Mouse (Mus musculus) c-Kit-negative CD71-positive TER-119-positive erythroid progenitor cells, embryonic 14.5 days (primary cell): ENCODE data around the gene Zfp646.
A peak's percentile ranks its signal among the peaks of the same experiment; 100 is the strongest.

Source experiments
- DNase-seq: peaks from one replicate; pipeline ENCODE4 v3.0.0-alpha.2; 2013; ENCODE audit warnings: low read depth, low spot score

Zfp646 gene

DNA sequence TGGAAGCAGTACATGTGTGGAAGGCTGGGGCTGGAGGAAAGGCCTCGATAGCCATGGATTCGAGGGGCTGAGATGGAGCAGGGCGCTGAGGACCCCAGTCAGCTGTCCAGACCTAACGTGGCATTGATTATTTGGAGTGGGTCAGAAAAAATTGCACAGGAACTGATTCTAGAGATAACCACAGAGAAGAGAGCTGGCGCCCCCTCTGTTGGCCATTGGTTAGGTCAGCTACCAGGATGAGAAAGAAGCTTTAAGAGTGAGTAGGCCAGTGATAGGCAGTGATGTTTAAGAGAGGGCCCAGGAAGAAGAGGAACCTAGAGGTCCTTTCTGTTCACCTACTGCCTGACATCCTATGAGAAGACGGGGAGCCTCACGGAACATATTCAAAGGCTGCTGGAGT, 43.3 kb downstream of the Zfp646 start:
- no peak for DNase-seq

DNA sequence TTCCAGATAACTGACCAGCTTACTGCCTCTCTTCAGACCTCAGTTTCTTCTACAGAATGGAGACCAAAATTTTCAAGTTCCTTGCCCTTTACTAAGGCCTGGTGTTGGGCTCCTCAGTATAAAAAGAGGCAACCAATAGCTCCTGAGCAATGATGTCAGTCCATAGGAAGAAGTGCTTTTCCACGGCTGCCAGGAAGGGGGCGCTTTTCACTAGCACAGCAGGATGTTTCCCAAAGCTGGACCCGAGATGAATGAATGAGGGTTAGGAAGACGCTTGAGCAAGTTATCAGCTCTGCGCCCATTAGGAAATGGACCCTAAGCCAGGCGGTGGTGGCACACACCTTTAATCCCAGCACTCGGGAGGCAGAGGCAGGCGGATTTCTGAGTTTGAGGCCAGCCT, 45.5 kb downstream of the Zfp646 start:
- DNase-seq: no peak

DNA sequence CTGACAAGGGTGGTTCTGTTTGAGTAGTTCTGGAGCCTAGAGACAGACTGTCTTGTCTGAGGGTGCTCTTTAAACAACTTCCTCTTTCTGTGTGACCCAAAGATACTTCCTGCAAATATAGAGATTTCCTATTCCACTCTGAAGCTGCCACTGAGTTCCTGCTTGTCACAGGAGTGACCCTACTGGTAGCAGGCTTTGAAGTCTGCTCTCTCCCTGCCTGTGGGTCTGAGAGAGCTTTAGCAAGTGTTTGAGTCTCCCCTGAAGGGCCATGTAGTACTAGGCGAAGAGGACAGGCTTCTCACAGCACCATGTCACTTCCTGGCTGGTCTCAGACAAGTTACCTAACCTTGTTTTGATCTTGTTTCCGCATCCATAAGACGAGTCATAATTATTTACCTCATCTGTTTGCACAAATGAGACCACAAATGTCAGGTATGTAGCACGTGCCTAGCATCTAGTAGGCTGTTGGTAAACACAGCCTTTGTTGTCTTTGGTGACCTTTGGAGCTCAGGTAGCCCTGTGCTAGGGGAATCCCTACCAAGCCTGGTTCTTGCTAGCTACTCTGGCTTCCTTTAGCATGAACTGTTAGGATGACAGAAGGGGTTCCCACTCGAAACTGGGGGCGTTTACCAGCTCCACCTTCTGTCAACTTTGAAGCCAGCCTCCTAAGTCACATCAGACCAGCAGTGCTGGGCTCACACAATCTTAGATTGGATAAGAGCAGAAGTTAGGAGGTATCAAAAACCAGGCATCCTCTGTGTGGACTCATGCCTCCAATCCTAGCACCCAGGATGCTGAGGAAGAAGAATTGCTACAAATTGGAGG, 46.6 kb downstream of the Zfp646 start:
- DNase-seq: no peak

DNA sequence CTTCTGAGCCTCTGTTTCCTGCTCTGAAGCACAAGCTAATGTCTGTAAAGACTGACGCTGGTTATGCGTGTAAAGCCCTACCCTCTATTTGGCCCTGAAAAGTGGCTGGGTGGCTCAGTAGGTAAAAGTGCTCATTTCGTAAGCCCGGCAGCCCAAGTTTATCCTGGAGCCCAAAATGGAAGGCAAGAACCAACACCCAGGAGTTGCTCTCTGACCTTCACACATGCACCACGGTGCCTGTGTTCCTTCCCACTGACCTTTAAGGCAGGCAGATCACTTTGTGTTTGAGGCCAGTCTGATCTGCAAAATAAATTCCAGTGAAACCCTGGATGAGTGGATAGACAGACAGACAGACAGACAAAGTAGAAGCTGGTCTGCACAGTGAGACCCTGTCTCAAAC, 47.7 kb downstream of the Zfp646 start:
- DNase-seq: no peak

DNA sequence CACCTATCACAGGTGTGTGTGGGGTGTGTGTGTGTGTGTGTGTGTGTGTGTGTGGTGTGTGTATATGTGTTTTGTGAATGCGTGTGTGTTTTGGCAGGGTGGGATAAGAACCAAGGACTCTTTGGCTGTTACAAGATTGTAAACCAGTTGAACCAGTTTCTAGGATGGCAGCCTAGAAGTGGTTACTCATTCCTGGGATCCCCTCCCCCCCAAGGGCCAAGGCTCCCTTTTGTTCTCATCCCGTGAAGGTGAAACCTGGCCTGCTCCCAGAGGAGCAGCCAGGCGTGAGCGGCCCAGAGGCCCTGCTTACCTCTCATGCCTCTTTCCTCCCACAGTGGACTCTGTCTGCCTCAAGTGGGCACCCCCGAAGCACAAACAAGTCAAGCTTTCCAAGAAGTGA, 49.2 kb downstream of the Zfp646 start:
- no peak for DNase-seq

DNA sequence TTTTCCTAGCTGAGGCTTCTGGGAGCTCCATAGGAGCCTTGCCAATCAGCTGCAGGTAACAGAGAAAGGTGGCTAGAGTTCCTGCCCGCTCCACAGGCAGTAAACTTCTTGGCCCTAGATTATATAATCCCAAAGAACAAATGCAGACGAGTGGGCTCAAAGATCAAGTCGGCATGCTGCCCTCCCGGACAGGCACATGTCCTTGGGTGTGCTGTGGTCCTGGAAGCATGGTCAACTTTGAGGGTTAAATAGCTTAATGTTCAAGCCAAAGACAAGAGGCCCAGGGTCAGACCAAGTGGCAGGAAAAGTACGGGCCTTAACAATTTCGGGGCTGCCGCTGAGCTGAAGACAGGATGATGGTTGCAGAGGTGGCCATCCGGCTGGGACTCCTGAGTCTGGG, 50.0 kb downstream of the Zfp646 start:
- no peak for DNase-seq

DNA sequence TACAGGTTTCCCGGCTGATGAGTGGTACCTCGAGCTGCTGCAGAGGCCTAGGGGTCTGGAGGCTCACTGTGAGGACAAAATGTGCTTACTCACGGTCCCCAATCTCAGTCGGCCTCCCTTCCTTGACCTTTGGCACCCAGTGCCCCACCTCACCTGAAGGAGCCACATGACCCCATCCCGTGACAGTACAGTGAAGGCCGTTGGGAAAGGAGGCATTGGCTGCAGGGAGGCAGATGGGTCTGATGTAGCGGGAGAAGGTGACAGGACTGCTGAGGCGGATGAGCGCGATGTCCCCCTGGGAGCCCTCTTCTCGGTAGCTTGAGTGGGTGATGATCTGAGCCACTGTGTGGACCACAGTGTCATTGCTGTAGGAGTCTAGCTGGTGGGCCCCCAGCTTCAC, 50.8 kb downstream of the Zfp646 start:
- DNase-seq: no peak

DNA sequence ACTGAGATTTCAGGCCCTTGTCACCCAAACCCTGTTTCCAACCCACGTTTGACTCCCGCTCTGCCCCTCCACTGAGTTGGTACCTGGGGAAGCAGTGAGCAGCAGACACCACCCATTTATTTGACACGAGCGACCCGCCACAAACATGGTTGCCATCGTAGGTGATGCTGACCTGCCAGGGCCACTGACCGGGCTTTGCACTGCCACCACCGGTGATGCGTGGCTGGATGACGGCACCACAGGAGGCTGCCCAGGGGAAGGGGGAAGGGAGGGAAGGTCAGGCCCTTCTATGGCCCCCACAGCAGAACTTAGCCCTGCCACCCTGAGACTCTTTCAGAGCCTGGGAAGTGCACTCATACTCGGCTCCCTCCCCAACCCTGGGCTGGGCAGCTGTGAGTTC, 51.7 kb downstream of the Zfp646 start:
- no peak for DNase-seq

DNA sequence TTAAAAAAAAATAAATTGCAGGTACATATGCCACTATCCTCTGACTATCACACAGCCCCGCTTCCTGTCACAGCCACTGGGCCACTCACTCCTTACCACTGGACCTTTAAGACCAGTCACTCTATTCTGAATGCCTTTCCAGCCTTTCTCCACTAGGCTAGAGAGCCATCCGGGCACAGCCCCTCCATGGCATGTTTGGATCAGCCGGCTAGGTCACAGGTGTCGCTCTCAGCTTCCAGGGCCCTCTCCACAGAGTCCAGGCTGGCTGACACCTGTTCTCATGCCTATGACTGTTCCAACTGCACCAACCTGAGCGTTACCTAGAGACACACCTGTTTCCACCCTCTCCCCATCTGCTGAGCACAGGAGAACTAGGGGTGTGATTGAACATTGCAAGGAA, 52.6 kb downstream of the Zfp646 start:
- no peak for DNase-seq

DNA sequence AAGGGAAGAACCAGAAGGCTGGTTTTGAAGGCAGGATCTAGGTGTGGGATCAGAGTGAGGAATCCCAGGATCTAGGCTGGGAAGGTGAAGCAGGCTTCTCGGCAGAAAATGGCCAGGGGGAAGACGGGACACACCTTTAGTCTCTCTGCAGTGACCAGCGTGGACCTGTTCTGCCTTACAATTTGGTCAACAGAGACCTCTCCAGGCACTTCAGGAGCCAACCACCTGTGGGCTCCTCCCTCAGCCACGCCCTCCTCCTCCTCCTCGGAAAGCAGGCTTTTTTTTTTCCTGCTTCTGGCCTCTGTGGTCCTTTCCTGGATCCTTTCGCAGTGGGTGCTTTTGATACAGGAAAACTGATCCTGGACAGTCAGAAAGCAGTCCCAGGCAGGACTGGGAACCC, 53.9 kb downstream of the Zfp646 start, which contains the start of gene Prss8:
Gene Prss8, minus strand, starts transcription at position 182 of the 400 bp plus-strand sequence.
- no peak for DNase-seq

DNA sequence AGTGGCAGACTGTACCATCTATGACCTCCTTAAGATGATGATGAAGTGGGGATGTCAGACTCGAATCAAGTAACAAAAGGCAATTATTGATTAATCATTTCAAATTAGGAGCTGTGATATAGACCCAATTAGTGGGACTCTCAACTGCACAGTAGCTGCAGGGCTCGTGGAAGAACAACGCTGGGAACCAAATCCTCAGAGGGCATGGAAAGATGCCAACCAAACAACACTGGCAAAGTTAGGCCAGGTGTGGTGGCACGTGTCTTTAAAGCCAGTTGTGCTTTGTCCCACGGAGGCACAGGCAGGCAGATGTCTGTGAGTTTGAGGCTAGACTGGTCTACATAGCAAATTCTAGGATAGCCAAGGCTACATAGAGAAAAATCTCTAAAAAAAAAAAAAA, 54.6 kb downstream of the Zfp646 start:
- no peak for DNase-seq

DNA sequence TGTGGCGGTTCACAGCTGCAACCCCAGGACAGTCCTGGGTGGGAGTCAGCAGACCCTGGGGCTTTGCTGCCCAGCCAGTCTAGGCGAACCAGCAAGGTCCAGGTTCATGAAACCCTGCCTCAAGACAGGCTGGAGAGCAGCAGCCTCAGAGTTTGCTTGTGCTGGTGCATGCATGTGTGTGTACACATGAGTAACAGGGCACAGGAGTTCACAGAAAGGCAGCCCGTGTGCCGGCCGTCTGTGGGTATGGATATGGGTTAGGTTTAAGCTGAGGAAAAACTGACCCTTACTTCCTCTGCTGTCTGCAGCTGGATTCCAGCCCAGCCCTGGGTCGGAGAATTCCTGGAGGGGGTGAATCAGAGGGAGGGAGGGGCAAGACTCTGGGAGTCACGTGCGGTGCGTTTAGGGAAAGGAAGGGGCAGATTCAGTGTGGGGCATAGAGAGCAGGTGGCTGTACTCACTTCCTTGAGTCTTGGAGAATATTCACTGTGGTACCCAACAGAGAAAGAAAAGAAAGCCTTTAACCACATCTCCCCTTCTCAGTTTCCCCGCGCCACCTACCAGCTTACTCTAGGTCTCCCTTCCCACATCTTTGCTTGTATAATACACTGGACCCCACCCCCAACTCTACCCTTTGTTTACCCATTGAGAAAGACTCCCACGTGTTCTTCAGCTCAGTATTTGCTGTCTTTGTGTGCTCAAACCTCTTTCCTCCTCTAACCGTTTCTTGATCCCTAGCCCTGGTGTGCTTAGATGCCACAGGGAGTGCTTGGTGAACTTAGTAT, 55.5 kb downstream of the Zfp646 start:
- no peak for DNase-seq

DNA sequence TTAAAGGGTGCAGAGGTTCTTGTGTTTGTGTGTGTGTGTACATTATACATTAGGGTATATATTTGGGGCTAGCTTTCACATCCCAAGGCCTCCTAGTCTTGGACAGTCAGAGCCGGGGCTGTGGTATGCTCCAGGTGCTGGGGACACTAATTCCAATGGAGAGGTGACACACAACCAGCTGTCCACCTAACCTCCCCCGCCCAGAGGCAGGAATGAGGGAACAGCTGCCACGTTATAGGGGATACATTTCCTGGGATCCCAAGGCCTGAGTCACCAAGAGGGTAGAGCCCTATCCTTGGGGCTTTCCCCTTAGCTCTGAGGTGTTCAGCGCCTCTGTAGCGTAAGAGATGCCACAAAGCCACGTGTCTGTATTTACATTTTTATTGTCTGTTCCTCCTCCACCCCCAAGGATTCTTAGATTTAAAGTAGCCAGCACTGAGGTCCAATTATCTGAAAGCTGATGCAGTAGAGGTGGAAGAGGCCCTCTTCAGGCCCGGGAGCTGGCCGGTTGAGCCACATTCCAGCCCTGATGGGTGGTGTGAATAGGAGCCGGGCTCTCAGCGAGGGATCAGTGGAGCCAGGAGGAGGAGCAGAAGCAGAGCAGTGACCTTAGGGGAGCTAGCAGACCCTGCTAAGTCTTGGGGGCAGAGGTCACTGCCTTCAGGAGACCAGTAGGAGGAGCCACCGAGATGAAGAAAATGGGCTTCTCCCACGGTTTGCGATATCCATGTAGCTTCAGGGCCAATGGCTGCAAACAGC, 56.4 kb downstream of the Zfp646 start:
- DNase-seq: no peak

DNA sequence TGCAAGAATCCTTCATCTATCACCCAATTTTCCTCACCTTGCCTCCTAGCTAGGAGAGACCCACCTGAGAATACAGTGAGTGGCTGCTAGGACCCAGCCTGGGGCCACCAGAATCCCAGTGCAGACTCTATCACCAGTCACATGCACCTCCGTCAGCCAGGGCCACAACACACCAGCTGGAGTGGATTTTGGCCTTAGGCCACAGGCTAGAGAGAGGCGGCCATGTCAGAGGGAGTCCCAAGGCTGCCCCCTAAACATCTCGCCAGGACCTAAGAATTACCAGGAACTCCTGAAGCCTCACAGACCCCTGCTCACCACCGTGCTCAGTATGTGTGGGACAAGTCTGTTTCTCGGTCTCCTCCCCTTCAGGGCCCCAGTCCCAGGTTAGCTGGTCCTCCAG, 58.1 kb downstream of the Zfp646 start:
- DNase-seq: no peak

DNA sequence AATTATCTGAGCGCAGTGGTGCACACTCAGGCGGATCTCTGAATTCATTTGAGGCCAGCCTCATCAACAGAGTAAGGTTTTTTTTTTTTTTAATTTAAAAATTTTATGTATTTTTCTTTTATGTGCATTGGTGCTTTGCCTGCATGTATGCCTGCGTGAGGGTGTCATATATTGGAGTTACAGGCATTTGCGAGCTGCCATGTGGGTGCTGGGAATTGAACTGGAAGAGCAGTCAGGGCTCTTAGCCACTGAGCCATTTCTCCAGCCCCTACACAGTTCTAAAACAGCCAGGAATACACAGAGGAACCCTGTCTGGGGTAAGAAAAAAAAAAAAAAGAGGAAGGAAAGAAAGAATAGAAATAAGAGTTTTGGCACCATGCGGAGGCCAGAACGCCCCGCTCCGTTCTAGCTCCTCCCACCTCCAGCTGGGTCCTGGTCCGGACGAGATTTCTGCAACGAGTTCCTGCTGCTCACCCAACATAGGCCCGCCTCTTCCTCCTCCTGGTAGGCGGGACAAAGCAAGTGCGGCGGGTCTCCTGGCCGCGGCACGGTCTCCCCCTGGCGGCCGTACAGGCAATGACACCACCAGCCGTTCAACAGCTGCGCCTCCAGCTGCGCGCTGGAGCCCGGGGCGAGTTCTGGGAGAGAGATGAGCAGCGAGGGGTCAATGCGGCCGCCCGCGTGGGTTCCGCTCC, 59.2 kb downstream of the Zfp646 start:
- peak; percentile 84 for DNase-seq
